Mouse (Mus musculus): Measurements from ENCODE around the gene Ankrd65. TPM values are rescaled to one million over a fixed set of nuclear protein-coding genes. Genes with fewer than 3 reads are reported as not detected.

Gene Ankrd65
- polyA plus RNA-seq, 1 experiment from 2014 or later, result 0.43 TPM

- Histone ChIP-seq H3K27me3 (ENCODE audit: control insufficient read depth, insufficient read depth, low read length) (no peaks in the 10 kb centered on the region), H3K4me3 (ENCODE audit: low read length) (no peak overlapping the region), H3K4me2 (replicated peaks; ENCODE audit: low read depth, low read length) (no peak overlapping the region), H3K4me1 (ENCODE audit: control insufficient read depth, insufficient read depth, low read length) (peaks cover 10% of the 10 kb centered on the region), H3K27ac (ENCODE audit: low read depth, low read length) (peak overlapping the region; percentile 11; the same call in 1 of the 2 replicates), H3K9ac (ENCODE audit: low read depth, low read length) (no peak overlapping the region), H3K9me3 (ENCODE audit: control insufficient read depth, low read length) (no peaks in the 10 kb centered on the region), H3K36me3 (ENCODE audit: control insufficient read depth, insufficient read depth, low read length) (peaks cover 5% of the 10 kb centered on the region; the same call in 1 of the 2 replicates)
- ATAC-seq (ENCODE audit: low FRiP score, low TSS enrichment), result peak; percentile 21
- WGBS, result 39% methylated on average over 2 of the region's 2 CpGs
Measured at GRCm38 (mm10) chr4:155833836-155834235, 43.6 kb downstream of the Ankrd65 start.

GRCm38 (mm10) chr4:155837404-155838010 is 47.3 kb downstream of the Ankrd65 start:
- peaks cover 23% of the 10 kb centered on the region for H3K4me1 ChIP-seq (ENCODE audit: control insufficient read depth, insufficient read depth, low read length)
- no peak overlapping the region for H3K4me2 ChIP-seq (replicated peaks; ENCODE audit: low read depth, low read length)
- no peak overlapping the region for H3K9ac ChIP-seq (ENCODE audit: low read depth, low read length)
- peak overlapping the region; percentile 24; the same call in 1 of the 2 replicates for H3K27ac ChIP-seq (ENCODE audit: low read depth, low read length)
- no peaks in the 10 kb centered on the region for H3K9me3 ChIP-seq (ENCODE audit: control insufficient read depth, low read length)
- WGBS, result 77% methylated on average over 11 of the region's 11 CpGs
- peaks cover 7% of the 10 kb centered on the region; the same call in 1 of the 2 replicates for H3K36me3 ChIP-seq (ENCODE audit: control insufficient read depth, insufficient read depth, low read length)
- ATAC-seq (ENCODE audit: low FRiP score, low TSS enrichment), result no peak
- no peak overlapping the region for H3K4me3 ChIP-seq (ENCODE audit: low read length)
- H3K27me3 ChIP-seq (ENCODE audit: control insufficient read depth, insufficient read depth, low read length), result no peaks in the 10 kb centered on the region

- Histone ChIP-seq H3K4me2 (replicated peaks; ENCODE audit: low read depth, low read length) (peak overlapping the region; percentile 76; the same call in 1 of the 2 replicates), H3K4me1 (ENCODE audit: control insufficient read depth, insufficient read depth, low read length) (peaks cover 22% of the 10 kb centered on the region)
Measured at GRCm38 (mm10) chr4:155838187-155839153, 48.2 kb downstream of the Ankrd65 start.

GRCm38 (mm10) chr4:155839483-155839910 is 49.3 kb downstream of the Ankrd65 start, which contains the start of gene Mxra8:
Mxra8 (plus strand) TSS chr4:155839680.
- Histone ChIP-seq H3K27me3 (ENCODE audit: control insufficient read depth, insufficient read depth, low read length) (no peaks in the 10 kb centered on the region), H3K27ac (ENCODE audit: low read depth, low read length) (peak within 1 kb of the TSS; percentile 76), H3K9ac (ENCODE audit: low read depth, low read length) (peak within 1 kb of the TSS; percentile 58), H3K4me3 (ENCODE audit: low read length) (peak within 1 kb of the TSS; percentile 48), H3K36me3 (ENCODE audit: control insufficient read depth, insufficient read depth, low read length) (peaks cover 13% of the 10 kb centered on the region), H3K4me1 (ENCODE audit: control insufficient read depth, insufficient read depth, low read length) (peaks cover 17% of the 10 kb centered on the region), H3K4me2 (replicated peaks; ENCODE audit: low read depth, low read length) (peak within 1 kb of the TSS; percentile 76), H3K9me3 (ENCODE audit: control insufficient read depth, low read length) (no peaks in the 10 kb centered on the region)
- ATAC-seq (ENCODE audit: low FRiP score, low TSS enrichment), result peak; percentile 93
- WGBS, result 2% methylated on average over 16 of the region's 16 CpGs

More at GRCm38 (mm10) chr4:155838187-155839153, 48.2 kb downstream of the Ankrd65 start:
- Histone ChIP-seq H3K9ac (ENCODE audit: low read depth, low read length) (no peak overlapping the region), H3K27ac (ENCODE audit: low read depth, low read length) (peak overlapping the region; percentile 44; the same call in 1 of the 2 replicates), H3K27me3 (ENCODE audit: control insufficient read depth, insufficient read depth, low read length) (no peaks in the 10 kb centered on the region), H3K4me3 (ENCODE audit: low read length) (no peak overlapping the region), H3K9me3 (ENCODE audit: control insufficient read depth, low read length) (no peaks in the 10 kb centered on the region), H3K36me3 (ENCODE audit: control insufficient read depth, insufficient read depth, low read length) (peaks cover 12% of the 10 kb centered on the region)
- 53% methylated on average over 8 of the region's 8 CpGs for WGBS
- no peak for ATAC-seq (ENCODE audit: low FRiP score, low TSS enrichment)

- H3K4me1 ChIP-seq (ENCODE audit: control insufficient read depth, insufficient read depth, low read length), result peaks cover 17% of the 10 kb centered on the region
- H3K9ac ChIP-seq (ENCODE audit: low read depth, low read length), result peak overlapping the region; percentile 58
- peak overlapping the region; percentile 76 for H3K4me2 ChIP-seq (replicated peaks; ENCODE audit: low read depth, low read length)
- peak overlapping the region; percentile 76 for H3K27ac ChIP-seq (ENCODE audit: low read depth, low read length)
- peaks cover 13% of the 10 kb centered on the region for H3K36me3 ChIP-seq (ENCODE audit: control insufficient read depth, insufficient read depth, low read length)
- H3K27me3 ChIP-seq (ENCODE audit: control insufficient read depth, insufficient read depth, low read length), result no peaks in the 10 kb centered on the region
- H3K4me3 ChIP-seq (ENCODE audit: low read length), result peak overlapping the region; percentile 48
- ATAC-seq (ENCODE audit: low FRiP score, low TSS enrichment), result peak; percentile 17
- H3K9me3 ChIP-seq (ENCODE audit: control insufficient read depth, low read length), result no peaks in the 10 kb centered on the region
- WGBS, result 10% methylated on average over 8 of the region's 8 CpGs
Measured at GRCm38 (mm10) chr4:155840076-155841002, 50.1 kb downstream of the Ankrd65 start.

GRCm38 (mm10) chr4:155841003-155841454 is 50.8 kb downstream of the Ankrd65 start:
- H3K27me3 ChIP-seq (ENCODE audit: control insufficient read depth, insufficient read depth, low read length), result no peaks in the 10 kb centered on the region
- H3K4me1 ChIP-seq (ENCODE audit: control insufficient read depth, insufficient read depth, low read length), result peaks cover 17% of the 10 kb centered on the region
- H3K4me3 ChIP-seq (ENCODE audit: low read length), result peak overlapping the region; percentile 48
- peak; percentile 70 for ATAC-seq (ENCODE audit: low FRiP score, low TSS enrichment)
- H3K9me3 ChIP-seq (ENCODE audit: control insufficient read depth, low read length), result no peaks in the 10 kb centered on the region
- under 1% methylated on average over 32 of the region's 32 CpGs for WGBS
- peak overlapping the region; percentile 58; the same call in 1 of the 2 replicates for H3K9ac ChIP-seq (ENCODE audit: low read depth, low read length)
- H3K36me3 ChIP-seq (ENCODE audit: control insufficient read depth, insufficient read depth, low read length), result peaks cover 13% of the 10 kb centered on the region
- 0 out of 2 replicates have a peak overlapping the region, but pooled peaks have one; percentile 76 for H3K27ac ChIP-seq (ENCODE audit: low read depth, low read length)
- H3K4me2 ChIP-seq (replicated peaks; ENCODE audit: low read depth, low read length), result peak overlapping the region; percentile 76

GRCm38 (mm10) chr4:155841651-155842270 is 51.5 kb downstream of the Ankrd65 start:
- peak overlapping the region; percentile 76 for H3K4me2 ChIP-seq (replicated peaks; ENCODE audit: low read depth, low read length)
- no peaks in the 10 kb centered on the region for H3K27me3 ChIP-seq (ENCODE audit: control insufficient read depth, insufficient read depth, low read length)
- WGBS, result 39% methylated on average over 38 of the region's 38 CpGs
- H3K27ac ChIP-seq (ENCODE audit: low read depth, low read length), result no peak overlapping the region
- peak overlapping the region; percentile 48; the same call in 1 of the 2 replicates for H3K4me3 ChIP-seq (ENCODE audit: low read length)
- H3K9ac ChIP-seq (ENCODE audit: low read depth, low read length), result no peak overlapping the region; the same call in 1 of the 2 replicates
- peaks cover 13% of the 10 kb centered on the region for H3K36me3 ChIP-seq (ENCODE audit: control insufficient read depth, insufficient read depth, low read length)
- H3K4me1 ChIP-seq (ENCODE audit: control insufficient read depth, insufficient read depth, low read length), result peaks cover 17% of the 10 kb centered on the region
- H3K9me3 ChIP-seq (ENCODE audit: control insufficient read depth, low read length), result no peaks in the 10 kb centered on the region
- ATAC-seq (ENCODE audit: low FRiP score, low TSS enrichment), result peak; percentile 8; the same call in 1 of the 2 replicates

All from kidney, embryonic 14.5 days (tissue).